Mouse (Mus musculus) monocyte, adult 2 months (primary cell): ENCODE results near the gene Os9.
"Not testable (repeated sequence)": the region's sequence is repeated elsewhere in the genome, so short reads cannot be mapped to it uniquely, and the experiment has no call there.

Experiments
- DNase-seq, 2 experiments: peaks; one replicate each; pipeline ENCODE4 v3.0.0; 2022; ENCODE audit warnings: low spot score in 2 of 2, low read depth in 1 of 2

Os9 gene

GRCm38 (mm10) chr10:127068360-127069038 lies 52.4 kb downstream of the Os9 start:
- no peak for DNase-seq

DNA sequence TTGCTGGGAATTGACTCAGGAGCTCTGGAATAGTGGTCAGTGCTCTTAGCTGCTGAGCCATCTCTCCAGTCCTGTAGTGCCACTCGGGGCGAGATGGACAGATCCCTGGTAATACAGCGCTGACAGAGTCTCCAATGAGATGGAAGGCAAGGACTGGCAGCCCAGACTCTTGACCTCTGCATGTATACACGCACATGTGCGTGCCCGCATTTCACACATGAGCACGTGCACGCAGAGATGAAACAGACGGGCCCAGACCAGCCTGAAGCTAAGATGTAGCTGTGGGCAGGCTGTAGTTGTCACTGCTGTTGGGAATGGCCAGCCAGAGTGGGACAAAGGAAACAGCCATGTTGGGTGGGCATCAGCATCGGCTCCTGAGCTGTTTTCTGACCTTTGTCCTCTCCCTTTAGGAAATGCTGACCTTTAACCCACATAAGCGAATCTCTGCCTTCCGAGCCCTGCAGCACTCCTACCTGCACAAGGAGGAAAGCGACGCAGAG lies 54.4 kb downstream of the Os9 start:
- no peak for DNase-seq

DNA sequence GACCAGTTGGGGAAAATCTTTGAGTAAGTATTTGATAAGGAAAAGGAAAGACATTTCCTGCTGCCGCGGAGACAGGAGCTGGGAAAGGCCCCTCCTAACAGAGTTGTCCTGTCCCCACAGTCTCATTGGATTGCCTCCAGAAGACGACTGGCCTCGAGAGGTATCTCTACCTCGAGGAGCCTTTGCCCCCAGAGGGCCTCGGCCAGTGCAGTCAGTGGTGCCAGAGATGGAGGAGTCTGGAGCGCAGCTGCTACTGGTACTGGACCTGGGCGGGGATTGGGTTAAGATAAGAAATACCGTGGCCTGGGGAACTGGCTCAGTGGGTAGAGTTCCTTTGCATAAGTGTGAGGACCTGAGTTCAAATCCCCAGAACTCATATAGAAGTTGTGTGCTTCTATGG lies 55.0 kb downstream of the Os9 start:
- DNase-seq = no peak

DNA sequence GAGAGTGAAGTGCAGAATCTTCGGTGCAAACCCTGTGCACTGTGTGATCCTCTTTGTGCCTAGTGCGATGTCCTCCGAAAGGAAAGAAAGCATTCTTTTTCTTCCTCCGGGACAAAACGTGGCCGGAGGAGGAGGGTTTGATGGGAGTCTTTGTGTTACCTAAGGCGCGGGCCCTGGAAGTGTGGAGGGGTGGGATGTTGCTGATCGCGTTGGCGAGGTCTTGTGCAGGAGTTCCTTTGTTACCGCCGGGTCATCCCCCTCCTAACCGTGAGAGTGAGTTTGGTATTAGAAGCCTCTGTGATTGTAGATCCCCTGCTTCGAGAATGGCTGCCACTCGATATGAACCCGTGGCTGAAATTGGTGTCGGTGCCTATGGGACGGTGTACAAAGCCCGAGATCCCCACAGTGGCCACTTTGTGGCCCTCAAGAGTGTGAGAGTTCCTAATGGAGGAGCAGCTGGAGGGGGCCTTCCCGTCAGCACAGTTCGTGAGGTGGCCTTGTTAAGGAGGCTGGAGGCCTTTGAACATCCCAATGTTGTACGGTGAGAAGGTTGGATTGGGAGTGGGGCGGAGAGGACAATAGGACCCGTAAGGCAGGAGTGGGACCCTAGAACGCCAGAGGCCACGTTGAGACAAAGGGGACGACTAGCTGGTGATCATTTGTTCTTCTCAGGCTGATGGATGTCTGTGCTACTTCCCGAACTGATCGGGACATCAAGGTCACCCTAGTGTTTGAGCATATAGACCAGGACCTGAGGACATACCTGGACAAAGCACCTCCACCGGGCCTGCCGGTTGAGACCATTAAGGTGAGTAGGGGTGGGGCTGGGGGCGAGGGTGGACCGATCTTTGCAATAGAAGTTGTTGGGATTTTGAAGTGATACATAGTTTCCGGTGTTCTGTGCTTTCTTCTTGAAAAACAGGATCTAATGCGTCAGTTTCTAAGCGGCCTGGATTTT lies 56.7 kb downstream of the Os9 start:
- no peak for DNase-seq

DNA sequence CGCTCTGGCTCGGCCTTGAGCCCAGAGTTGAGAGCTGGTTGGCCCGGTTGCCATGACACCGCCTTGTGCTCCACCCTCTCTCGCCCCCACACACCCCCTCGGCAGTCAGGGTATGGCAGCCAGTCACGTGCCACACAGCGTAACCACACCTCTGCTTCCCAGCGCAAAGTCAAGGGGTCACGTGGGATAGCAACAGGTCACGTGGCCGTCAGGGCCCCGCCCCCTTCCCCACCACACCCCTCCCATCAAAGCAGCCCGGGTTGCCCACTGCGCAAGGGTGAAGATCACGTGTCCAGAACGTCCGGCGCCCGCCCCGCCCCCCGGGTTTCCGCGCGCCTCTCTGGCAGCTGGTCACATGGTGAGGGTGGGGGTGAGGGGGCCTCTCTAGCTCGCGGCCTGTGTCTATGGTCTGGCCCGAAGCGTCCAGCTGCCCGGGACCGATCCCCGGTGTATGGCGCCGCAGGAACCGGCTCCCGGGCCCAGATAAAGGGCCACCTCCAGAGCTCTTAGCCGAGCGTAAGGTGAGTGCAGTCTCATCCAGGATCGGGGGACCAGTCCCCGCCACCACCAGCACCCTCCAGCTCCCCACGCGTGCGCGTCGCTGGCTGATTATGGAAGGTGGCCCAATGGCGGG lies 57.6 kb downstream of the Os9 start, which contains the start of gene Cdk4:
Cdk4 (plus strand) TSS at position 296 of the 634 bp plus-strand sequence.
- peak; percentile 93 for DNase-seq

DNA sequence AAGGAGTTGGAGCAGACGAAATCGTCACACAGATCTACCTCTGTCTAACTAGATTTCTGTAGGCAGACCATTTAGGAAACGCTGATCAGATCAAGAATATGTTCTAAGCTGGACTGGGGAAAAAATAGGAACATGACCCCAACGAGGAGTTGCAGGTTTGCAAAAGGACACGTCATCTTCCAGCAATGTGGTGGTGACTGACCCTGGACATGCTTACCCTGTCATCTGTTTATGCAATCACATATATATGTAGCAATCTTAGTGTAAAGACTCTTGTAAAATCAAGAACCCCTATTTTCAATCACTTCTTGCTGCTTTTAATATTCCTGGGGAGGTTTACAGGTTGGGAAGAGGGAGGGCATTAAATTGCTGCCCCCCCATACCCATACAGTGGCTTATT lies 58.4 kb downstream of the Os9 start:
- no peak for DNase-seq

DNA sequence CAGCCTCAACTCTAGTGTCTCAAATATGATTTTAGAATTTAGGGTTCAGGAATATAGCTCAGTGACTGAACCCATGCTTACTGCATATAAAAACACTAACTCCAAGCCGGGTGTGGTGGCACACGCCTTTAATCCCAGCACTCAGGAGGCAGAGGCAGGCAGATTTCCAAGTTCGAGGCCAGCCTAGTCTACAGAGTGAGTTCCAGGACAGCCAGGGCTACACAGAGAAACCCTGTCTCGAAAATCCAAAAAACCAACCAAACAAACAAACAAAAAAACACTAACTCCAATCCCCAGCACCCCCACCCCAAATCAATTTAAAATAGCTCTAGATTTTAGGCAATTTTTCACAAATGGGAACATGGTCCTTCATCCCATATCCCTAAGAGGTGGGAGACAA lies 58.8 kb downstream of the Os9 start:
- DNase-seq = not testable (repeated sequence)

DNA sequence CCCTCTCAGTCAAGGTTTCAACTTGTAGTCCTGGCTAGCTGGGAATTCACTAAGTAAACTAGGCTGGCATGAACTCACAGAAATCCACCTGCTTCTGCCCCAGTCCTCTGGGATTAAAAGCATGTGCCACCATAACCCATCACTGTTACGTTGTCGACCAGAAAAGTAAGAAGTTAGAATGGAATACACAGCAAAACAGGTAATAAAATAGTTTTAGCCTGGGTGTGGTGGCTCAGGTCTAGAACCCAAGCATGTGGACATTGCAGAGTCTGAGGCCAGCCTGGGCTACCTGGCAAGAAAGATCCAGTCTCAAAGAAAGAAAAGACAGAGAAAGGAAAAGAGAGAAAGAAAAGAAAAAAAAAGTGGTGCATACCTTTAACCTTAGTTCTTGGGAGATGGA lies 59.4 kb downstream of the Os9 start:
- no peak for DNase-seq

DNA sequence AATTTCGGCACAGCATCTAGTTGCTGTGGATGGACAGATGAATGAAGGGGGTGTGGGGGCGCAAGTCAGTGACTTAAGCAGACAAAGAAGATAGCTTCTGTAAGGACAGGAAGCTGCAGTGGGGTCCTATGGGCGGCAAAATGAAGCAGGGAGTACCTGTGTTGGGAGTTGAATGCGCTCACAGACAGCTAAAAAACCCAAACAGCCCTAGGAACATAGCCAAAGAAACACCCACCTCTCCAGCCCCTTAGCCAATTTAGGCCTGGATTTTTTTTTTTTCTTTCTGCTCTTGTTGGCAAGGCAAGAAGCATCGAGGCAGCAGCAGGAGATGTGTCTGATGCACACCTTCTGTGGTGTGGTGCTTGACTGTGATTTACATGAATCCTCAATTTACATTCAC lies 59.8 kb downstream of the Os9 start:
- DNase-seq = no peak

DNA sequence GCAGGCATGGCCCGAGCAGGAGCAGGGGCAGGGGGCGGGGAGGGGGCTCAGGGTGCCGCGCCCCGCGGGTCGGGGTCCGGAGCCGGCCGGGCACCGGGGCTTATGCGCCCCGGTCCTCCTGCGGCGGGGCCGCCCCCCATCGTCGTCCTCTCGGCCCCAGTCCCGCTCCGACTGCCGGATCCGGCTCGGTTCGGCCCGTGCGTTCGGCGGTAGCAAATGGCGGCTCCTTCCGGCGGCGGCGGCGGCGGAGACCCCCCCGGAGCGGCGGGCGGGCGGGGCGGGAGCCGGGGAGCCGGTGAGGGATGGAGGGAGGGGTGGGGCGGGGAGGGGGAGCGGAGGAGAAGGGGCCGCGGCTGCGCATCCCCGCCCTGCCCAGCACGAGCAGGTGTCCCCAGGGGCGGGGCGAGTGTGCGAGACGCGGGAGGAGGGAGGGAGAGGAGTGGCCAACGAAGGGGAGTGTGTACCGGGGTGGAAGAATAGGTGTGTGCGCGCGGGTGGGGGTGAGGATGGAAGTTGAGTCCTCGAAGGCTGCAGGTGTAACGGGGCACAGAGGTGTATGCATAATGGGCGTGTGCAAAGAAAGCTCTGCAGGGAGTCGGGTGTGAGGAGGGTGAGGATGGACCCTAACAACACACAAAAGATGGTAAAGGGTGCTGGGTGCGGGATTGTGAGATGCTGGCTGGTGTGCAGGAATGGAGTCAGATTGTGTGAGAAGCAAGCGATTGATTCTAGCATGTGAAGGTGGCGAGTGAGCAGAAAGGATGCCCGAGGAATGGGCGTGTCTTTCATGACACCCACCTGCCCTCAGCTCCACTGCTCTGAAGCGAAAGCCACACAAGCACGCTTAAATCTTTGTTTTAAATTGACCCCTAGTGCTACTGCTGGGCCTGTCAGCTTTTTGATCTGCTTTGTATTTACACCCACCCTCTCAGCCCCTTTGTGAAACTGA lies 60.7 kb downstream of the Os9 start, which contains the start of gene March9:
March9 (minus strand) TSS at position 217 of the 949 bp plus-strand sequence.
- no peak for DNase-seq

DNA sequence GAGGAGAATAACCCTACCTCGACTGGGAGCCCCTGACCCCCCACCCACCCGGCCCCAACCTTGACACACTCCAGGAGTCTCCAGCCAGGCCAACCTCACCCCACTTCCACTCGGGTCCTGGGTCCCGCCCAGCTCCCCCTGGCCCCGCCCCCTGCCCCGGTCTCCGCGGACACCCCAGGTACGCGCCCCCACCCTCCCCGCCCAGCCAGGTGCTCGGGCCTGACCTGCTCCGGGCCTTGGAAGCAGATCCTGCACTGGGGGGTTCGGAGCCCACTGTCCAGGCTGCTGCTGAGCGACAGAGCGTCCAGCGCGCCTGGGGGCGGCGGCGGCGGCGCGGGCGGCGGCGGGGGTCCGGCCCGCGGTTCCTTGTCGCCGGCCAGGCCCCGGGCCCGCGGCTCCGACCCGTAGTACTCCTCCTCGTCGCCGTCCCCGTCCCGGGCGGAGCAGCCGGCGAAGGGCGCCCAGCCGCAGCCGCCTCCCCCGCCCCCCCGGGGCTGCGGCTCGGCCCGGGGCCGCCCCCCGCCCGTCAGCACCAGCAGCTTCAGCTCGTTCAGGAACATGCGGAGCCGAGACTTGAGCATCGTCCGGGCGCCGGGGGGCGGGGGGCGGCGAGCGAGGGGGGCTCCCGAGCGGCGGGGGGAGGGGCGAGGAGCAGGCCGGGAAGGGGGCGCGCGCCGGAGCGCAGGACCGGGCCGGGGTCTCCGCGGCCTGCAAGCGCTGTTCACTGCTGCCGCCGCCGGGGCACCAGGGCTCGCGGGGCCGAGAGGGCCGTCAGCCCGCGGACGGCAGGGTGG lies 61.6 kb downstream of the Os9 start:
- no peak for DNase-seq

GRCm38 (mm10) chr10:127058708-127059107 lies 62.2 kb downstream of the Os9 start:
- no peak for DNase-seq

DNA sequence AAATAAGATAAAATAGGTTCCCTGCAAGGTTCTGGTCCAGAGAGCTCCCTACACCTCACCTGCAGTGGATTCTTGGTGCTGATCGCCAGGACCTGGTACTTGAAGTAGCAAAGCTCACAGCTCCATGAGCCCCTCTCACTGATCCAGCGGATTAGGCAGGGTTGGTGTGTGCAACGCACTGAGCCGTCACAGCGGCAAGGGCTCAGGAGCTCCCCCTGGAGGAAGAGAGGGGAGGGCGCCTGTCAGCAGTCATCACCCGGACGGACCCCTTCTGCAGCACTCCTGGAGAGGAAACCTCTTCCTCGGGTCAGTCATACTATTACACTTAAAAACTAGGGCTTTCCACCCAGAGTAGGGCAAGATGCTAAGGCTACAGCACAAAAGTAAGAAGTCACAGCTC lies 62.8 kb downstream of the Os9 start:
- DNase-seq = peak in 1 of 2 experiments; percentile 64

GRCm38 (mm10) chr10:127056490-127056889 lies 64.4 kb downstream of the Os9 start:
- DNase-seq = no peak

GRCm38 (mm10) chr10:127055406-127055805 lies 65.5 kb downstream of the Os9 start:
- DNase-seq = no peak

GRCm38 (mm10) chr10:127054646-127055045 lies 66.3 kb downstream of the Os9 start:
- no peak for DNase-seq

DNA sequence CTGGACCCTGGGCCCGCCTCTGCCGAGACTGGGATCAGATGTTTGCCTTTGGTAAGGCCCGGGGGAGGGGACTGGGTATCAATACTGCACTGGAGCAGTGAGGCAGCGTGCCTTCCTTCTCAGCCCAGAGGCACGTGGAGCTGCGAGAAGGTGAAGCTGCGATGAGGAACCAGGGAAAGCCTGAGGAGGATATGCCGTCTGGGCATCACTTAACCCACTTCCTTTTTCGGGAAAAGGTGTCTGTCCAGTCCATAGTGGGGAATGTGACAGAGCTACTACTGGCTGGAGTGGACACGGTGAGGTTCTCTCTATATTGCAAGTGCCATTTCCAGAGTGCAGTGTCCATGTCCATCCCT lies 70.8 kb downstream of the Os9 start:
- no peak for DNase-seq

DNA sequence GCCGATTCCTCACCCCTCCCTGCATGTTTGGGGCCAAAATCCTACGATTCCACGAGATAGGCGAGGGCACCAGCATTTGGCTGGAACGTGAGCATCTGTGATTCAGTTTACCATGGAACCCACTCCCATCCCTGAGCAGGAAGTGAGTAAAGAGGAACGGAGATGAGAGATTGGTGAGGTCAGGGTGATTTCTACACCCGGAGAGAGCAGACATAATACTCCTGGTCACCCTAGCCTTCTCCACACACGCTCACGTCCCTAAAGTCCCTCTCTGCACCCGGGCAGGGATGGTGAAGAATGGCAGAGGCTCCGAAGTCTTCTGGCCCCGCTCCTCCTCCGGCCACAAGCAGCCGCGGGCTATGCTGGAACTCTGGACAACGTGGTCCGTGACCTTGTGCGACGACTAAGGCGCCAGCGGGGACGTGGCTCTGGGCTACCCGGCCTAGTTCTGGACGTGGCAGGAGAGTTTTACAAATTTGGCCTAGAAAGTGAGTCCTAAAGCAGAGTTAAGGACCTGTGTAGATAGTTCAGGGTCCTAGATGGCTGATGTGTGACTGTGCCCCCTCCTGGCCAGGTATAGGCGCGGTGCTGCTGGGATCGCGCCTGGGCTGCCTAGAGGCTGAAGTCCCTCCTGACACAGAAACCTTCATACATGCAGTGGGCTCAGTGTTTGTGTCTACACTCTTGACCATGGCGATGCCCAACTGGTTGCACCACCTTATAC lies 71.4 kb downstream of the Os9 start:
- DNase-seq = no peak
